Mouse (Mus musculus) kidney, embryonic 14.5 days (tissue): ENCODE results near the gene Has1. TPM values are rescaled to one million over a fixed set of nuclear protein-coding genes. Genes with fewer than 3 reads are reported as not detected.
"Not testable (repeated sequence)": the region's sequence is repeated elsewhere in the genome, so short reads cannot be mapped to it uniquely, and the experiment has no call there.

Source experiments
- ATAC-seq: fragments of 200-750 bp; cut with Nextera tagmentation; 2 replicates; pipeline ENCODE4 v1.8.0; 2017; ENCODE audit warnings: moderate number of reproducible peaks, mild to moderate bottlenecking, moderate TSS enrichment, moderate library complexity; ENCODE audit not compliant: low FRiP score, low TSS enrichment
- H3K27ac ChIP-seq: fragments of 300-500 bp; sonication (generic); 2 replicates; pipeline ENCODE4 v1.5.1; 2014; ENCODE audit warnings: low read depth, mild to moderate bottlenecking, low read length, moderate library complexity, mixed read lengths
- H3K27me3 ChIP-seq: fragments of 300-500 bp; sonication (generic); 2 replicates; pipeline ENCODE4 v1.6.1; 2014; ENCODE audit warnings: mild to moderate bottlenecking, low read length; ENCODE audit not compliant: control insufficient read depth, insufficient read depth
- H3K36me3 ChIP-seq: fragments of 300-500 bp; sonication (generic); 2 replicates; pipeline ENCODE4 v1.6.1; 2014; ENCODE audit warnings: low read length, mixed read lengths; ENCODE audit not compliant: control insufficient read depth, insufficient read depth
- H3K4me1 ChIP-seq: fragments of 300-500 bp; sonication (generic); 2 replicates; pipeline ENCODE4 v1.6.1; 2014; ENCODE audit warnings: low read length, mixed read lengths; ENCODE audit not compliant: control insufficient read depth, insufficient read depth
- H3K4me2 ChIP-seq: fragments of 300-500 bp; sonication (generic); replicated peaks from 2 replicates; pipeline ENCODE4 v1.6.1; 2014; ENCODE audit warnings: low read depth, mild to moderate bottlenecking, low read length
- H3K4me3 ChIP-seq: fragments of 300-500 bp; sonication (generic); 2 replicates; pipeline ENCODE4 v1.5.1; 2014; ENCODE audit warnings: mild to moderate bottlenecking, low read length
- H3K9ac ChIP-seq: fragments of 300-500 bp; sonication (generic); 2 replicates; pipeline ENCODE4 v1.6.1; 2014; ENCODE audit warnings: low read depth, mild to moderate bottlenecking, low read length, moderate library complexity
- H3K9me3 ChIP-seq: fragments of 300-500 bp; sonication (generic); 2 replicates; pipeline ENCODE4 v1.6.1; 2016; ENCODE audit warnings: low read length; ENCODE audit not compliant: control insufficient read depth
- WGBS: fragments of 180-500 bp; shearing (Covaris S2); extraction: QIAGEN DNeasy Blood & Tissue Kit; methylation state at CpG from one replicate; pipeline ENCODE4 v1.1.7; 2014; 5-methylcytosine and 5-hydroxymethylcytosine counted together
- polyA plus RNA-seq: library from polyadenylated mRNA; unstranded; fragments of >200 nt; fragmentation: Nextera tagmentation; extraction: Ambion mirVana; gene quantifications from 2 replicates; pipeline ENCODE4 v1.2.1, GENCODE M21; 2014

Gene Has1
- polyA plus RNA-seq, 1 experiment from 2014 or later = 1.6 TPM

DNA sequence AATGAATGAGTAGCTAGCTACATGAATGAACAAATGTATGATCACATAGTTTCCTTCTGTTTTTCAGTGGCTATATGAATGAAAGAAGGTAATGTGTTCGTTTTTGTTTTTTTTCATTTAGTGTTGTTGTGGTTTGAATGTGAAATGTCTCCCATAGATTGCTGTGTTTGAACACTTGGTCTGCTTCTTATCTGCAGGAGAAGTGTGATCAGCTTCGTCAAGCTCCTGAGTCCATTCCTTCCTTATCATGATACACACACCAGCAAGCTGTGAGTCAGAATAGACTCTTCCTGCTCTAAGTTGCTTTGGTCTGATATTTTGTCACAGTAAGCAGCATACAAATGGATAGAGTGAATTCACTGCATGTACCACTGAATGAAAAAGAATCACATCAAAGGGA is 6.0 kb downstream of the Has1 start:
- Histone ChIP-seq H3K27ac (no peak overlapping the region), H3K4me2 (no peak overlapping the region), H3K9me3 (no peaks in the 10 kb centered on the region), H3K36me3 (no peaks in the 10 kb centered on the region), H3K27me3 (peaks cover 7% of the 10 kb centered on the region), H3K4me1 (no peaks in the 10 kb centered on the region), H3K4me3 (no peak overlapping the region), H3K9ac (no peak overlapping the region)
- WGBS = 89% methylated on average over 2 of the region's 2 CpGs
- ATAC-seq = no peak

DNA sequence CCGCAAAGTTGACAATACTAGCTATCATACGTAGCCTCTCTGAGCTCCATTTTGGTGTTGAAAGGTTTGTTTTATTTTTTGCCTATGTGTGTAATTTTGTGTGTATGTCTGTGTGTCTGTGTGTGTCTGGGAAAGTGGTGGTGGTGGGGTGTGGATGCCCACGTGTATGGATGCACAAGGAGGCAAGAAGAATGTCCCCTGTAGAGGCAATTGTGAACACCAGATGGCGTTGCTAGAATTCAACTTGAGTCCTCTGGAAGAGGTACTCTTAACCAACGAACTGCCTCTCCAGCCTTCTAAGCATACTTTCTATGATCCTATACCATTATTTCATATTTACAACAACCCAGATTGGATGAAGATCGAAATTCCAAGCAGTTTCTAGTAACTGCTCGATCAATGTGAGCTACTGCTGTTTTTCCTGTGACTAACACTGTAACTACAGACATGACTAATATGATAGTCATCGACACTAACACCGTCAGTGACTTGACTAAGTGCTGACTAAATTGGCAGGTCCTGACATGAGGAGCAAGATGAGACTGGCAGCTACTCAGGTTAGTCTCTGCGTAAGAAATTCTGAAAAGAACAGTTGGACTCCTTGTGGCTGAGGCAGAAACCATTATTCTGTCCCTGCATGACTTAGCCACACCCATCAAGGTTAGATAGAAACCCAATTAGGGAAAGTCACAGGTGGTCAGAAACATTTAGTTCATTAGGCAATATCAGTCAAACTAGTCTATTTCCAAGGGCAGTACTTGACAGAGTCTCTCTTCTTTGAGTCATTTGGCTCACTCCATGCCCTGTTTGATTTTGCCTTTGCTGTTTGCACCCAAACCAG is 9.6 kb downstream of the Has1 start:
- peaks cover 6% of the 10 kb centered on the region for H3K27me3 ChIP-seq
- no peak overlapping the region for H3K9ac ChIP-seq
- no peak overlapping the region for H3K4me2 ChIP-seq
- WGBS = 77% methylated on average over 10 of the region's 10 CpGs
- no peaks in the 10 kb centered on the region for H3K4me1 ChIP-seq
- no peak overlapping the region for H3K27ac ChIP-seq
- no peaks in the 10 kb centered on the region for H3K9me3 ChIP-seq
- H3K4me3 ChIP-seq = no peak overlapping the region
- no peak for ATAC-seq
- peaks cover 21% of the 10 kb centered on the region for H3K36me3 ChIP-seq

DNA sequence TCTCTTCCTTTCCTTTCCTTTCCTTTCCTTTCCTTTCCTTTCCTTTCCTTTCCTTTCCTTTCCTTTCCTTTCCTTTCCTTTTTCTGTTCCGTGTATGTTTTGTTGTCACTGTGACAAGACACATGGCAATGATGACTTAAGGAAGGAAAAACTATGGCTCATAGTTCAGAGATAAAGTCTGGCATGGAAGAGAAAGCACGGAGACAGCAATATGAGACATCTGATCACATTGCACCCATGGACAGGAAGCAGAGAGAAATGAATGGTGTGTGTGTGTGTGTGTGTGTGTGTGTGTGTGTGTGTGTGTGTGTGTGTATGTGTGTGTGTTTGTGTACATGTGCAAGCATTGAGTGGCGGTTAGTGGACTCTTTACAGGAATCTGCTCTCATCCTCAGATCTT is 10.4 kb downstream of the Has1 start:
- H3K27ac ChIP-seq, H3K9me3 ChIP-seq, H3K4me2 ChIP-seq, H3K9ac ChIP-seq, H3K4me1 ChIP-seq, ATAC-seq, H3K27me3 ChIP-seq, H3K4me3 ChIP-seq: not testable (repeated sequence)
- H3K36me3 ChIP-seq = peaks cover 29% of the 10 kb centered on the region
- WGBS = 82% methylated on average over 3 of the region's 3 CpGs

DNA sequence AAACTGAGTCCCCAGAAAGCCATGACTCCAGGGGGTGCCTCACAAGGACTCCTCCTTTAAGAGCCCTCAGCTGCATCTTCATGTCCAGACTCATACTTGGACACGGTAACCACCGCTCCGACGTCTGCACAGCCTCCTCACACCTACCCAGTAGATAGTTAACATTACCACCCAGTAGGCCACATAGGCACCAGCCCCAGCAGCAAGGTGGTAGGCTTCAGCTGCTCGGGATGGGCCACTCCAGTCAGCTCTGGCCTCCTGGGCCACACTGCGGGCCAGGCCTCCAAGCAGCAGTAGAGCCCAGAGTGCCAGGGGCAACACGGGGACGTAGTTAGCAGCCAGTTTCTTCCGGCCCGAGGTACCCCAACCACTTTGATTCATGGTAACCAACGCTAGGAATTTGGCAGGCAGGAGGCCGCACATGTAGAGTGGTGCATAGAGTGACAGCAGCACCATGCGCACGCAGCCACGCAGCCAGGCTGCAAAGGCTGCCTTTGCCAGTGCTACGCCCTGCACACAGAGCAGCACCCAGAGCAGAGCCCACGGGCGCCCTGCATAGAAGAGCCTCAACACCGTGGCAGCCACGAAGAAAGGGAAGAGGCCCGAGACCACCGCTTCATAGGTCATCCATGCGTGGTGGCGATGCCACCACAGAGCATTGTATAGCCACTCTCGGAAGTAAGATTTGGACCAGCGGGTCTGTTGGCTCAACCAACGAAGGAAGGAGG is 11.3 kb downstream of the Has1 start:
- no peak overlapping the region; the same call in 1 of the 2 replicates for H3K9ac ChIP-seq
- 80% methylated on average over 27 of the region's 27 CpGs for WGBS
- peaks cover 32% of the 10 kb centered on the region for H3K36me3 ChIP-seq
- H3K9me3 ChIP-seq = no peaks in the 10 kb centered on the region
- no peak overlapping the region for H3K4me2 ChIP-seq
- H3K27ac ChIP-seq = no peak overlapping the region
- no peaks in the 10 kb centered on the region for H3K27me3 ChIP-seq
- no peaks in the 10 kb centered on the region for H3K4me1 ChIP-seq
- peak; percentile 53 for ATAC-seq
- H3K4me3 ChIP-seq = no peak overlapping the region

DNA sequence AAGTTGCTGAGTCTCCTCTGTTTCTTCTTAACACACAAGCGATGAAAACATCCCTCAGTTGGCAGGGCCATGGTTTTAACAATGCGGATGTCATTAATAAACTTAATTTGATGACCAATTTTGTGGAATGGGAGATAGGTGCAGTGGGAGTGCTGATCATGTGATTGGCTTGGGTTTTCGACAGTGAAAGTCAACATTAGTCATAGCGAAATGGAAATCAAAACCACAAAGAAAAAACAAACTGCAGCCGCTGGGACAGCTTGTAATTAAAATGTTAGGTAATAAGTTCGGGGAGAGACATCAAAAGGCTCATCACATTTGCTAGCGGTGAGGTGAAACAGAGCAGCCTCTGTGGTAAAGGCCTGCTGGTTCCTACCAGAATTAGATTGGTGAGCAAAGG is 14.2 kb downstream of the Has1 start:
- no peaks in the 10 kb centered on the region for H3K9me3 ChIP-seq
- no peak overlapping the region for H3K27ac ChIP-seq
- no peak overlapping the region for H3K4me3 ChIP-seq
- H3K4me1 ChIP-seq = peaks cover 11% of the 10 kb centered on the region
- H3K4me2 ChIP-seq = no peak overlapping the region
- ATAC-seq = no peak
- peaks cover 45% of the 10 kb centered on the region for H3K36me3 ChIP-seq
- no peak overlapping the region for H3K9ac ChIP-seq
- no peaks in the 10 kb centered on the region for H3K27me3 ChIP-seq
- WGBS = 86% methylated on average over 7 of the region's 7 CpGs

DNA sequence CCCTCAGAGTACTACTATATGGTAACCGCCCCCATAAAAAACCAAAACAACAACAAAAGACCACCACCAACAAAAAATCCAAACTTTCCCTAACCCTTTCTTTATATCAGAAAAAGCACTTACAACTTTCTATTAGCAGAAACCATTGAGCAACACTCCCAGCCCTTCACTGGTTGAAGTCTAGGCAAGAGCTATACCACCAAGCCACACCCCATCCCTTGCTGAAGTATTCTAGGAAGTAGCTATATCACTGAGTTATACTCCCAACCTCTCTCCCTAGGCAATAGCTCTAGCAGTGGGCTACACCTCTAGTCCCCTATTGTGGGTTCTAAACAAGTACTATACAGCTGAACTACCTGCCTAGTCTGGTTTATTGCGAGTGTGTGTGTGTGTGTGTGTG is 15.7 kb downstream of the Has1 start:
- H3K4me1 ChIP-seq = peaks cover 22% of the 10 kb centered on the region
- no peak overlapping the region for H3K4me3 ChIP-seq
- H3K9me3 ChIP-seq = no peaks in the 10 kb centered on the region
- WGBS = 94% methylated on average over 2 of the region's 2 CpGs
- peaks cover 50% of the 10 kb centered on the region for H3K36me3 ChIP-seq
- H3K27ac ChIP-seq = no peak overlapping the region
- no peak for ATAC-seq
- H3K27me3 ChIP-seq = no peaks in the 10 kb centered on the region
- no peak overlapping the region for H3K9ac ChIP-seq
- no peak overlapping the region for H3K4me2 ChIP-seq

DNA sequence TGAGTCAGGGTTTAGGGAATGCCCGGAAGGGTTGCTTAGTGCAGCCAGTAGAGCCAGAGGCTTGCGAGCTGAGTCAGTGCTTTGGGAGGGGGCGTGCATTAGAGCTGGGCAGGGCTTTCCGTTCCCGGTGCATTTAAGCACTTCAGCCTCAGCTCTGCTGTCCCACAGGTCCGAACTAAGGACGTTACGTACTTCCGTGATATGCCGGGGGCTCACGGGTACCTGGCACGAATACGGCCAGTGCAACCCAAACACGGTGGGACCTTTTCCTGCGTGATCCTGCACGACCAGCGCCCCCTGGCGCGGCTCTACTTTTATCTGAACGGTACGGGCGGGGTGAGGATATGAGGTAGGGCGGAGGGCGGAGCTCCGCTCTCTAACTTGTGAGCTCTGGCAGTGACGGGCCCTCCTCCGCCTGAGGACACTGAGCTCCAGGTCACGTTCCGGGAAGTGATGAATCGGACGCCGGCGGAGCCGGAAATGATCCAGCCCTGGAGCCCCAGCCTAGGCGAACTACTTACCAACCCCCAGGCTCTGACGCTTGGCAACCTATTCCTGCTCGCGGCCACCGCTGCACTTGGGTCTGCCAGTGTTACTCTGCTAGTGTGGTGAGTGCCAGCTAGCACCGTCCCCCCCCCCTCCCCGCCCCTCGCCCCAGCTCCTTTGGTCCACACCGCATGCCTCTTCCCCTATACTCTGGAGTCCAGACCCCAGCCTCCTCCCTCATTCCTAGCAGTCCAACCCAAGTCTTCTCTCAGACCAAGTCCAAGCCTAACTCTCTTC is 16.9 kb downstream of the Has1 start:
- WGBS = 1% methylated on average over 42 of the region's 43 CpGs
- H3K9ac ChIP-seq = peak overlapping the region; percentile 50
- ATAC-seq = peak; percentile 98
- peak overlapping the region; percentile 32 for H3K4me3 ChIP-seq
- H3K36me3 ChIP-seq = peaks cover 58% of the 10 kb centered on the region
- H3K4me2 ChIP-seq = peak overlapping the region; percentile 55
- no peaks in the 10 kb centered on the region for H3K27me3 ChIP-seq
- no peaks in the 10 kb centered on the region for H3K9me3 ChIP-seq
- H3K27ac ChIP-seq = peak overlapping the region; percentile 85
- peaks cover 29% of the 10 kb centered on the region for H3K4me1 ChIP-seq

DNA sequence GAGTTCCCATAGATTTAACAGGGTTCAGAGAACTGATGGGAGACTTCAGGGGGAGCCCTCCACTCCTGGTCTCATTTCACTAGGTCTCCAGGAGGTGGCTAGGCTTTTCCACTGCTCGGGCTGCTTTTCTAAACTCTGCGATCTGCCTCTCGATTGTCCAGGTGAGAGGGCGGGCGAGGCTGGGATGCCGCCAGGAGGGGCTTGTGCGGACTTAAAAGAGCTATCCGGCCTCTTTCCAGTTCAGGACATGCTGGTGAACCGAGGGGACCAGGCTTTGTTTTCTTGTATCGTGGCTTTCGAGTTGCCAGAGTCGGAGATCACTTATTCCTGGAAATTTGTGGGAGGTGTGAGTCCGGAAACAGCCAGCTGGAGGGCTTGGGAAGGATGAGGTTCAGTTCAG is 17.6 kb downstream of the Has1 start:
- H3K4me3 ChIP-seq = peak overlapping the region; percentile 32
- H3K27me3 ChIP-seq = no peaks in the 10 kb centered on the region
- H3K27ac ChIP-seq = peak overlapping the region; percentile 85
- 0 out of 2 replicates have a peak, but pooled peaks have one; percentile 0 for ATAC-seq
- WGBS = 4% methylated on average over 13 of the region's 13 CpGs
- H3K36me3 ChIP-seq = peaks cover 60% of the 10 kb centered on the region
- peak overlapping the region; percentile 50 for H3K9ac ChIP-seq
- H3K4me2 ChIP-seq = peak overlapping the region; percentile 55
- no peaks in the 10 kb centered on the region for H3K9me3 ChIP-seq
- peaks cover 29% of the 10 kb centered on the region for H3K4me1 ChIP-seq
